Mouse (Mus musculus): Measurements from ENCODE around the gene Tmem274. TPM values are rescaled to one million over a fixed set of nuclear protein-coding genes. Genes with fewer than 3 reads are reported as not detected.
"Not testable (repeated sequence)": the region's sequence is repeated elsewhere in the genome, so short reads cannot be mapped to it uniquely, and the experiment has no call there.

The Tmem274 gene
- total RNA-seq (2014; rRNA removed): not detected in 2 replicates
- not detected in 2 replicates for polyA plus RNA-seq (2012; rRNA removed)

DNA sequence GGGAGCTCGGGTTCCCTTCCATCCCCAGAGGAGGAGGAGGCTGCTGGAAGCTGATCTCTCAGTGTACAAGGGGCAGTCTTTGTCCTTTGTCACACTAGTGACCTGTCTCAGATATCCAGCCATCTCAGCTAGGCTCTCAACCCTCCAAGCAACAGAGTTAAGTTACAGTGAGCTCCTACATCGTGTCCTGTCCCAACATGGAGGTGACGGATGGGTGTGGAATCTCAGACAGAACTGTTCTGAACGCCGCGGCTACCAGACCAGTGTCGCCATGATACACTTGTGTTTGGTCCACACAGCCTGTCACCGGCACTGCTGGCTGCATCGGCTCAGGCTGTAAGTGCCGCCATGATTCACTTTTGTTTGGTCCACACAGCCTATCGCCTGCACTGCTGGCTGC is at the start of gene Tmem274:
Gene Tmem274 (plus strand): TSS at position 301 of the 400 bp plus-strand sequence.
- H3K9ac ChIP-seq (ENCODE audit: low read depth, low read length): no peak within 1 kb of the TSS
- H3K27ac ChIP-seq (replicated peaks; ENCODE audit: insufficient read depth, low read depth, low read length): no peak within 1 kb of the TSS
- 94% methylated on average over 11 of the region's 11 CpGs for WGBS
- H3K27me3 ChIP-seq (ENCODE audit: control insufficient read depth, insufficient read depth, low read length): no peaks in the 10 kb centered on the region
- no peak for TF ChIP-seq CTCF (IDR thresholded peaks at IDR 0.05; ENCODE audit: low read depth, low read length)
- no peak for TF ChIP-seq POLR2A (IDR thresholded peaks at IDR 0.05; ENCODE audit: extremely low read depth, insufficient read depth, low read length)
- H3K4me1 ChIP-seq (ENCODE audit: control insufficient read depth, insufficient read depth, low read length): no peaks in the 10 kb centered on the region
- peaks cover 7% of the 10 kb centered on the region; the same call in 1 of the 2 replicates for H3K36me3 ChIP-seq (ENCODE audit: control insufficient read depth, insufficient read depth, low read length)
- no peak within 1 kb of the TSS for H3K4me3 ChIP-seq (ENCODE audit: insufficient read depth, low read depth, low read length)
- no peak for DNase-seq (ENCODE audit: extremely low read depth, low read depth, low spot score)
- no peaks in the 10 kb centered on the region for H3K79me2 ChIP-seq (ENCODE audit: control insufficient read depth, insufficient read depth, low read length)

DNA sequence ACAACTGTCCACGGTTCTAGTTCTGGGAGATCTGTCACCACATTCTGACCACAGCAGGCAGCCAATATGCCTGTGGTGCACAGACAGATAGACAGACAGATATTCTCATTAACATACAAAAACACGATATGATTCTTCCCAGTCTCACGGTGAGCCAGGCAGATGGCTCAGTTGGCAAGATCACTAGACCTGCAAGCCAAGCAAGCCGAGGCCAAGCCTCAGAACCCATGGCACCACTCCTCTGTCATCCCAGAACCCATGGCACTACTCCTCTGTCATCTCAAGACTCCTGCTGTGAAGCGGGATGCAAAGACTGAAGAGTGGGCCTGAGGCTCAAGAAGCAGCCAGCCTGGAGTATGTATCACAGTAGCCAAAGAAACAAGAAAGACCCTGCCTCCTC is 47.6 kb upstream of the Tmem274 start:
- Histone ChIP-seq H3K36me3 (ENCODE audit: control insufficient read depth, insufficient read depth, low read length) (no peaks in the 10 kb centered on the region), H3K27me3 (ENCODE audit: control insufficient read depth, insufficient read depth, low read length) (no peaks in the 10 kb centered on the region), H3K9ac (ENCODE audit: low read depth, low read length) (no peak overlapping the region), H3K79me2 (ENCODE audit: control insufficient read depth, insufficient read depth, low read length) (peaks cover 6% of the 10 kb centered on the region), H3K4me3 (ENCODE audit: insufficient read depth, low read depth, low read length) (no peak overlapping the region), H3K27ac (replicated peaks; ENCODE audit: insufficient read depth, low read depth, low read length) (no peak overlapping the region), H3K4me1 (ENCODE audit: control insufficient read depth, insufficient read depth, low read length) (no peaks in the 10 kb centered on the region; the same call in 1 of the 2 replicates)
- 79% methylated on average over 5 of the region's 5 CpGs for WGBS
- TF ChIP-seq CTCF (IDR thresholded peaks at IDR 0.05; ENCODE audit: low read depth, low read length): no peak
- no peak for DNase-seq (ENCODE audit: extremely low read depth, low read depth, low spot score)

DNA sequence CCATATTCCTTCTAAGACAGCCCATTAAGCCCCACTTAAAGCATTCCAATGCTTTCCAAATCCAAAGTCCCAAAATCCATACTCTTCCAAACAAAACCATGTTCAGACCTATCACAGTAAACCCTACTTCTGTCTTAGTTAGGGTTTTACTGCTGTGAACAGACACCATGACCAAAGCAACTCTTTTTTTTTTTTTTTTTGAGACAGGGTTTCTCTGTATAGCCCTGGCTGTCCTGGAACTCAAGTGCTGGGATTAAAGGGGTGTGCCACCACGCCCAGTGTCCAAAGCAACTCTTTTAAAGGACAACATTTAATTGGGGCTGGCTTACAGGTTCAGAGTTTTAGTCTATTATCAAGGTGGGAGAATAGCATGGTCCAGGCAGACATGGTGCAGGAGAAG is 45.3 kb upstream of the Tmem274 start:
- not testable (repeated sequence) for H3K4me1 ChIP-seq (ENCODE audit: control insufficient read depth, insufficient read depth, low read length); DNase-seq (ENCODE audit: extremely low read depth, low read depth, low spot score); H3K4me3 ChIP-seq (ENCODE audit: insufficient read depth, low read depth, low read length); H3K36me3 ChIP-seq (ENCODE audit: control insufficient read depth, insufficient read depth, low read length); H3K27ac ChIP-seq (replicated peaks; ENCODE audit: insufficient read depth, low read depth, low read length); H3K9ac ChIP-seq (ENCODE audit: low read depth, low read length); H3K27me3 ChIP-seq (ENCODE audit: control insufficient read depth, insufficient read depth, low read length); H3K79me2 ChIP-seq (ENCODE audit: control insufficient read depth, insufficient read depth, low read length)
- WGBS: 95% methylated on average over 1 of the region's 1 CpGs

DNA sequence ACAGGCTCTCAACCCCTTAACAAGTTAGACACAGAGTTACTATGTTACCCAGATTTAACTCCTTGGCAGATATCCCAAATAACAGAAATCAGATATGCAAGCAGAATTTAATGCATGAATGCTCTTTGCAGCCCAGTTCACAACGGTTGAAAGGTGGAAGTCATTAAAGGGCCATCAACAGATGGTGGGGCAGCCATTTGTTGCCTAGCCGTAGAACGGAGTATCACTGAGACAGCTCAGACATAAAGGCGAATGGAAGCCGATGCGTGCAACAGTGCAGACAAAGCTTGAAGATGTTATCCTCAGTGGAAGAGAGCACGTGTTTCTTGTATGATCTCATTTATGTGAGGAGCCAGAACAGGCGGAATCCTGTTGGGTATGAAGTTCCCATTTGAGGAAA is 36.6 kb upstream of the Tmem274 start:
- Histone ChIP-seq H3K4me3 (ENCODE audit: insufficient read depth, low read depth, low read length) (no peak overlapping the region), H3K27ac (replicated peaks; ENCODE audit: insufficient read depth, low read depth, low read length) (no peak overlapping the region), H3K9ac (ENCODE audit: low read depth, low read length) (no peak overlapping the region), H3K36me3 (ENCODE audit: control insufficient read depth, insufficient read depth, low read length) (no peaks in the 10 kb centered on the region), H3K79me2 (ENCODE audit: control insufficient read depth, insufficient read depth, low read length) (no peaks in the 10 kb centered on the region), H3K27me3 (ENCODE audit: control insufficient read depth, insufficient read depth, low read length) (no peaks in the 10 kb centered on the region), H3K4me1 (ENCODE audit: control insufficient read depth, insufficient read depth, low read length) (0 out of 2 replicates have a peak, but pooled peaks cover 2% of the 10 kb centered on the region)
- no peak for TF ChIP-seq POLR2A (IDR thresholded peaks at IDR 0.05; ENCODE audit: extremely low read depth, insufficient read depth, low read length)
- TF ChIP-seq CTCF (IDR thresholded peaks at IDR 0.05; ENCODE audit: low read depth, low read length): no peak
- DNase-seq (ENCODE audit: extremely low read depth, low read depth, low spot score): no peak
- WGBS: 90% methylated on average over 8 of the region's 8 CpGs

DNA sequence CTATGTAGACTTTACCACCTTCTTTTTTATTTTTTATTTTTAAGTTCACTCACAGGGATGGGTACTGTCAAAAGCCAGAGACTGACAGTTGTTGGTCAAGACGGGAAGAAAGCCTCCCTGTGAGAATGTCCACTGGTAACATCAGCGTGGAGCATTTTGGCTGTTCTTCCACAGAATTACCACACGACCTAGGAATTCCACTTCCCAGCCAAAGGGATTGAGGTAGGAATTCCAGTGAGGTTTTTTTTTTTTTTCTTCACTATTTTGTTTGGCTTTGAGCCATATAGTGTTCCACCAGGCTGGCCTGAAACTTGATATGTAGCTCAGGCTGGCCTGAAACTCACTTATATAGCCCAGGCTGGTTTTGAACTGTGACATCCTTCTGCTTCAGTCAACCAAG is 34.7 kb upstream of the Tmem274 start:
- no peak overlapping the region for H3K4me3 ChIP-seq (ENCODE audit: insufficient read depth, low read depth, low read length)
- peak; percentile 43 for DNase-seq (ENCODE audit: extremely low read depth, low read depth, low spot score)
- no peak for TF ChIP-seq POLR2A (IDR thresholded peaks at IDR 0.05; ENCODE audit: extremely low read depth, insufficient read depth, low read length)
- no peak for TF ChIP-seq CTCF (IDR thresholded peaks at IDR 0.05; ENCODE audit: low read depth, low read length)
- no peak overlapping the region for H3K27ac ChIP-seq (replicated peaks; ENCODE audit: insufficient read depth, low read depth, low read length)
- 25% methylated on average over 3 of the region's 3 CpGs for WGBS
- no peaks in the 10 kb centered on the region for H3K79me2 ChIP-seq (ENCODE audit: control insufficient read depth, insufficient read depth, low read length)
- H3K36me3 ChIP-seq (ENCODE audit: control insufficient read depth, insufficient read depth, low read length): no peaks in the 10 kb centered on the region
- no peak overlapping the region for H3K9ac ChIP-seq (ENCODE audit: low read depth, low read length)
- H3K4me1 ChIP-seq (ENCODE audit: control insufficient read depth, insufficient read depth, low read length): 0 out of 2 replicates have a peak, but pooled peaks cover 2% of the 10 kb centered on the region
- no peaks in the 10 kb centered on the region for H3K27me3 ChIP-seq (ENCODE audit: control insufficient read depth, insufficient read depth, low read length)

DNA sequence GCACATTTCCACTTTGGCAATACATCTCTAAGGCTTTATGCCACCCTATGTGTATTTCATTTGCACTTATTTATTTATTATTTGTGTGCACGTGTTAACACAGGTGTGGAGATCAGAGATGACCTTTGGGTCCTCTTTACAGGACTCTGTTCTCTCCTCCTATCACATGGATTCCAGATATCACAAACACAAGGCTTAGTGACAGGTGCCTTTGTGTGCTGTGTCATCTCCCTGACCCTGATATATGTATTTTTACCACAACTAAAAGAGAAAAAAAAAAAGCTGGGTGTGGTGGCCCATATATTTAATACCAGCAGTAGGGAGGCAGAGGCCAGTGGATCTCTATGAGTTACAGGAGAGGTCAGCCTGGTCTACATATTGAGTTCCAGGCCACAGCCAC is 32.7 kb upstream of the Tmem274 start:
- H3K4me3 ChIP-seq (ENCODE audit: insufficient read depth, low read depth, low read length): no peak overlapping the region
- no peaks in the 10 kb centered on the region for H3K27me3 ChIP-seq (ENCODE audit: control insufficient read depth, insufficient read depth, low read length)
- no peak for TF ChIP-seq POLR2A (IDR thresholded peaks at IDR 0.05; ENCODE audit: extremely low read depth, insufficient read depth, low read length)
- TF ChIP-seq CTCF (IDR thresholded peaks at IDR 0.05; ENCODE audit: low read depth, low read length): no peak
- no peaks in the 10 kb centered on the region for H3K79me2 ChIP-seq (ENCODE audit: control insufficient read depth, insufficient read depth, low read length)
- H3K9ac ChIP-seq (ENCODE audit: low read depth, low read length): no peak overlapping the region
- DNase-seq (ENCODE audit: extremely low read depth, low read depth, low spot score): no peak
- H3K27ac ChIP-seq (replicated peaks; ENCODE audit: insufficient read depth, low read depth, low read length): no peak overlapping the region
- 0 out of 2 replicates have a peak, but pooled peaks cover 2% of the 10 kb centered on the region for H3K4me1 ChIP-seq (ENCODE audit: control insufficient read depth, insufficient read depth, low read length)
- no peaks in the 10 kb centered on the region for H3K36me3 ChIP-seq (ENCODE audit: control insufficient read depth, insufficient read depth, low read length)
- WGBS: 50% methylated on average over 1 of the region's 1 CpGs
